Mouse (Mus musculus): ENCODE measurements at regions not wholly inside any gene's neighbourhood (a gene's known extent, or its start where the extent isn't known, plus 50 kb on each side); places are given as distances from the start of the nearest gene placed in this dataset.

- DNase-seq: no peak
Measured at GRCm38 (mm10) chr1:177323366-177323765, 65.4 kb upstream of the Akt3 start.

DNA sequence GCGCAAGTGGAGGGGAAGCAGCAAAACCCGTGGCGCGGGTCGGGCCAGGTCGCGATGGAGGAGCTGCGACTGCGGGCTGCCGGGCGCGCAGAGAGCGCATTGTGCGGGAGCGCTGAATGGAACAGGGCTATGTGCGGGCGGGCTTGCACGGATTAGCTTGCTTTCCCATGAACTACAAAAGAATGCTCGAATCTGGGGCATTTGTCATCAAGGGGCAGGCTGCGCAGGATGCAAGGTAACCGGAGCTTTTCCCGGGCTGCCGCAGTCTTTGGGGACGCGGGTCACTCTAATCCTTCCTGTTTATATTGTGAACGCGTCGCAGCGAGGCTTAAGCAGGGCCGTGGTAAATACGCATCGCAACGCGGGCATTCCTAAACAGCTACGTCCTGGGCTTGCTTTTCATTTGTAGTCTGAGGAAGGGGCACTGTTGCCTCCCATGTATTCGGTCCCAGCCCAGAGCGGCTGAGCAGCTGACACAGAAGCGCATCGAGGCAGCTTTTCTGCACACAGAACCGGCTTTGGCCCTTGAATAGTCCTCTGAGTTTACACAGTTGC is 64.8 kb upstream of the Akt3 start:
- no peak for DNase-seq

DNA sequence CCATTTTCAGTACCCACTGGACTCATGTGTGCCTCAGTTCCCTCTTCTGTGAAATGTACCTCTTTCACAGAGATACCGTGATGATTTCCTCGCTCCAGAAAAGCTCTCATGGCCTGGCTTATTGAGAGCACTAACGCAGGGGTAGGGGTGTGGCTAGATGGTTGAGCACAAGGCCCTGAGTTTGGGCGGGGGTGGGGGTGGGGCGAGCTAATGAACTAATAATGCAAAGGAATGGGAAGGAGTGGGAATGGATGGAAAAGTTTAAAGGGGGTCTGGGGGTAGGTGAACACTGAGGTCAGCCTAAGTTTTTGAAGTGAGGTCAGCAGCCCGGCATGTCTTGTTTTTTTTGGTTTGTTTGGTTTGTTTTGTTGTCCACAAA is 64.3 kb upstream of the Akt3 start:
- no peak for DNase-seq

DNA sequence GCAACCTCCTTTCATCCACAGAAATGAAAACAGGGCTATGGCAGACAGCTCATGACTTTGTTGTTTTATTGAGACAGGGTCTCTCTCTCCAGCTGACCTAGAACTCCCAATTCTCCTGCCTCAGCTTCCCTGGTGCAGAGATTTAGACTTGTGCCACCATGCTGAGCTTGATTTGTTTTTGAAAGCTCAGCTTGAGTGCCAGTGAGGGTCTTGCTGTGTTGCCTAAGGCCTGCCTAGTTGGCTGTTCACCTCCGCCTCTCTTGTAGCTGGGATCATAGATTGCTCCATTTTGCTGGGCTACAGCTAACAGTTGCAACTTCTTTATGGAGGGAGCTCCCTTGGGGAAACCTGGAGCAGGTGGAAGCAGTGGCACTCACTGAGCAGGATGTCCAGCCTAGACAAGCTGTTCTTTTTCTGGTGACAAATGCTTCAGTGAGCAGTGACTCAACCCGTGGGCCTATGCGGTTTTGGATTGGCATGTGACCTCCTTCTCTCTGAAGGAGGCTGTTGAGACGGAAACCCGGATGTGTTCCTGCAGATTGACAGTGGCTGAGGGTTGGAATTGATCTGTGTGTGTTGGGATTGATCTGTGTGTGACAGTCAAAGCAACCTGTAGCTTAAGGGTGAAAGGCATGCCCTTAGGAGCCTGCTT is 63.8 kb upstream of the Akt3 start:
- DNase-seq: no peak

DNA sequence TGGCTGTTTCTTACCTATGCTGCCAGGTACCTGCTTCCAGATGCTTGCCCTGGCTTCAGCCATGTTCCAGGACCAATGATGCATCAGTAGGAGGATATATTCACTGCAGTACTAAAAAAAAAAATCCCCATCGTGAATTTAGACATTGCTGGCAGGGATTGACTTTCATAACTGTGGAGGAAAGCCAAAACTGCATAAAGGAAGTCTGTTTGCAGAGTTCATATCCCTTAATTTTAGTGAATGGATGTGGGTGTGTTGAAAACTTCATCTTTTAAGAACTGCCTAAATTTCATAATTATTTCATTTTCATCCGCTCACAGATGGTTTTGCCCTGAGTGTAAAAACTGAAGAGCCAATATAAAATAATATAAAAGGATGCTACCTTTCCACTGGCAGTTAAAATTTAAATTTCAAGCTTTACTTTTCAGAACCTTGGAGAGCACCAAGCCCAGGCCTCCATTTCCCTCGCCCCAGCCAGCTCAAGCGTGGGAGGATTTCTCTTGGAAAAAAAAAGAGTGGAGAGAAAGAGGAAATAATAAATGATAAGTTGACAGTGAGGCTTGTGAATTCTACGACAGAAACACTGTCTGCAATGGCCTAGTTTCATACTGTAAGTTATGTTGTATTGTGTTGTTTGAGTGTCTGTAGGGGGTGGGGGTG is 50.3 kb upstream of the Akt3 start:
- DNase-seq: no peak

All from thymus, postnatal 25 days (tissue).